Mouse (Mus musculus) retina, embryonic 14.5 days (tissue): ENCODE measurements around the gene Cacna2d4.
A peak's percentile ranks its signal among the peaks of the same experiment; 100 is the strongest.

Experiments used
- DNase-seq: peaks from one replicate; pipeline ENCODE4 v3.0.0-alpha.2; 2015; ENCODE audit warnings: low spot score

Gene Cacna2d4

GRCm38 (mm10) chr6:119224451-119225195, 11.7 kb upstream of the Cacna2d4 start:
- DNase-seq: no peak

GRCm38 (mm10) chr6:119225226-119225625, 11.1 kb upstream of the Cacna2d4 start:
- no peak for DNase-seq

GRCm38 (mm10) chr6:119225731-119226130, 10.6 kb upstream of the Cacna2d4 start:
- no peak for DNase-seq

GRCm38 (mm10) chr6:119227001-119227400, 9.3 kb upstream of the Cacna2d4 start:
- DNase-seq: no peak

GRCm38 (mm10) chr6:119228861-119229603, 7.3 kb upstream of the Cacna2d4 start:
- DNase-seq: no peak

GRCm38 (mm10) chr6:119233066-119233465, 3.3 kb upstream of the Cacna2d4 start:
- DNase-seq: peak; percentile 37

- DNase-seq: no peak
Observed at GRCm38 (mm10) chr6:119235441-119235840, 885 bp upstream of the Cacna2d4 start.

- no peak for DNase-seq
Observed at GRCm38 (mm10) chr6:119237427-119237989, 1.2 kb downstream of the Cacna2d4 start.

- no peak for DNase-seq
Observed at GRCm38 (mm10) chr6:119239341-119240005, 3.1 kb downstream of the Cacna2d4 start.

GRCm38 (mm10) chr6:119240256-119240655, 3.9 kb downstream of the Cacna2d4 start:
- no peak for DNase-seq

GRCm38 (mm10) chr6:119240871-119241705, 4.8 kb downstream of the Cacna2d4 start:
- peak; percentile 41 for DNase-seq

GRCm38 (mm10) chr6:119246082-119246481, 9.8 kb downstream of the Cacna2d4 start:
- no peak for DNase-seq

GRCm38 (mm10) chr6:119248578-119248977, 12.3 kb downstream of the Cacna2d4 start:
- DNase-seq: no peak

- DNase-seq: no peak
Observed at GRCm38 (mm10) chr6:119249726-119250125, 13.4 kb downstream of the Cacna2d4 start.

GRCm38 (mm10) chr6:119251704-119252103, 15.4 kb downstream of the Cacna2d4 start:
- no peak for DNase-seq

- no peak for DNase-seq
Observed at GRCm38 (mm10) chr6:119276713-119277112, 40.4 kb downstream of the Cacna2d4 start.

- DNase-seq: no peak
Observed at GRCm38 (mm10) chr6:119280761-119281160, 44.4 kb downstream of the Cacna2d4 start.

- no peak for DNase-seq
Observed at GRCm38 (mm10) chr6:119301310-119301709, 65.0 kb downstream of the Cacna2d4 start.

GRCm38 (mm10) chr6:119303331-119303730, 67.0 kb downstream of the Cacna2d4 start:
- no peak for DNase-seq

- DNase-seq: no peak
Observed at GRCm38 (mm10) chr6:119307867-119308413, 71.6 kb downstream of the Cacna2d4 start.

GRCm38 (mm10) chr6:119310176-119310575, 73.8 kb downstream of the Cacna2d4 start:
- no peak for DNase-seq
